Mouse (Mus musculus): ENCODE results near the gene Armh1.

- TF ChIP-seq POLR2A (IDR thresholded peaks at IDR 0.05; ENCODE audit: extremely low read depth, insufficient read depth, low read length) (0 out of 2 replicates have a peak, but pooled peaks have one; percentile 35), CTCF (IDR thresholded peaks at IDR 0.05; ENCODE audit: low read depth, low read length) (no peak)
These were observed 37.2 kb upstream of the Armh1 start for GRCm38 (mm10) chr4:117288927-117289801.
